Mouse (Mus musculus) gastrocnemius, adult 18-20 months (tissue): ENCODE results near the gene Eef1b2. TPM values are rescaled to one million over a fixed set of nuclear protein-coding genes. Genes with fewer than 3 reads are reported as not detected.

Experiments
- microRNA-seq: library from miRNA; unstranded; fragments of <30 nt; microRNA quantifications from one replicate; pipeline ENCODE4 v1.2.0, GENCODE M21; 2021
- total RNA-seq, 2 experiments: library from RNA; stranded (reverse); gene quantifications; 2 replicates each; pipeline ENCODE4 v1.2.3; 2021

Eef1b2 gene
- total RNA-seq, 2 experiments from 2014 or later, result 342 to 368 TPM

Small RNAs within 50 kb of the gene (microRNA-seq; reads per million reads assigned to microRNA genes)
- gene Gm24557, result not detected
- not detected for gene Gm27512

Other genes with a start within 250 kb of the Eef1b2 start
- gene Ino80d, start 62.2 kb upstream of the Eef1b2 start, total RNA-seq, result 10 to 100 TPM; 13.0 to 13.2 TPM
- 100 to 1,000 TPM; 349 to 374 TPM for gene Ndufs1, start within 50 bp of the Eef1b2 start, total RNA-seq
- under 1 TPM; 0.41 to 0.45 TPM for gene Gpr1, start 37.7 kb downstream of the Eef1b2 start, total RNA-seq
- under 1 TPM; 0.12 to 0.25 TPM for gene Zdbf2, start 96.4 kb downstream of the Eef1b2 start, total RNA-seq